Mouse (Mus musculus): ENCODE measurements at regions not wholly inside any gene's neighbourhood (a gene's known extent, or its start where the extent isn't known, plus 50 kb on each side); places are given as distances from the start of the nearest gene placed in this dataset.

DNA sequence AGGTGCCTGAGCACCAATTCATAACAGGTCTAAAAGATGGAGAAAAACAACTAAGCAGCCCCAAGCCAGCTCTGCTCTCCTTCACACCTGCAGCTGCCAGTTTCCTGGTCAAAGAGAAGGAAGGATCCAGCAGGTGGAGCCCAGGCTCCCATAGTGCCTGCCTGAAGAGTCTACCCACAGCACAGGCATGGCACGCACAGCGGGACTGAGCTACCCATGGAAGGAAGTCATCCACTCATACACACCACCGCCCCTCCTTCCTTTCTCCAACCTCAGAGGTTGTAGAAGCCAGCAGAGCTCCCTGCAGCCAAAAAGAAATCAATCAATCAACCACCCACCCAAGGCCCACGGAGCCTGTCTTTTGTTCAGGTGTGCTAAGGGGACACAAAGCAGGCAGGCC, 197.0 kb upstream of the Cadm1 start:
- WGBS: 80% methylated on average over 4 of the region's 4 CpGs
- no peaks in the 10 kb centered on the region for H3K36me3 ChIP-seq (ENCODE audit: control insufficient read depth, insufficient read depth, low read length)
- no peak for DNase-seq (ENCODE audit: extremely low read depth, low read depth, low spot score)
- H3K4me3 ChIP-seq (ENCODE audit: insufficient read depth, low read depth, low read length): no peak overlapping the region
- H3K27me3 ChIP-seq (ENCODE audit: control insufficient read depth, insufficient read depth, low read length): no peaks in the 10 kb centered on the region
- no peaks in the 10 kb centered on the region for H3K79me2 ChIP-seq (ENCODE audit: control insufficient read depth, insufficient read depth, low read length)
- no peak overlapping the region for H3K9ac ChIP-seq (ENCODE audit: low read depth, low read length)
- H3K4me1 ChIP-seq (ENCODE audit: control insufficient read depth, insufficient read depth, low read length): no peaks in the 10 kb centered on the region; the same call in 1 of the 2 replicates
- H3K27ac ChIP-seq (replicated peaks; ENCODE audit: insufficient read depth, low read depth, low read length): no peak overlapping the region
- TF ChIP-seq CTCF (IDR thresholded peaks at IDR 0.05; ENCODE audit: low read depth, low read length) (peak; percentile 16; the same call in 1 of the 2 replicates), POLR2A (IDR thresholded peaks at IDR 0.05; ENCODE audit: extremely low read depth, insufficient read depth, low read length) (no peak)

DNA sequence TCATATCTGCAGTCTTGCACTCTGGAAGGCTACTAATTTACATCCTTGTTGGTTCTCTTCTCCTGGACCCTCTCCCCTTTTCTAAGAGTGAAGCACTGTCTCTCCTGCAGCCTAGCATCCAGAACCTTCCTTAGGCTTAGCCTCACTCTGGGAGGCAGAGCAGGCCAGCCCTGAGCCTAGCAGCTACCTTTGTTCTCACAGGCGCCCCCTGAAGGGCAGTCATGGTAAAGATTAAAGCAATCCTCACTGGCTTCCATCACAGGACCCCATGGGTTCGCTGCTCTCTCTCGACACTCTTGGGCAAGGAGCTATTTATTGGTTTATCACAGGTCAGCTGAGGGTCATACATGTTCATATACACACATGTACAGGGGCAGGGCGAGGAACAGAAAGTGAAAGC, 191.8 kb upstream of the Cadm1 start:
- Histone ChIP-seq H3K36me3 (ENCODE audit: control insufficient read depth, insufficient read depth, low read length) (no peaks in the 10 kb centered on the region), H3K27me3 (ENCODE audit: control insufficient read depth, insufficient read depth, low read length) (no peaks in the 10 kb centered on the region), H3K27ac (replicated peaks; ENCODE audit: insufficient read depth, low read depth, low read length) (no peak overlapping the region), H3K79me2 (ENCODE audit: control insufficient read depth, insufficient read depth, low read length) (no peaks in the 10 kb centered on the region), H3K4me1 (ENCODE audit: control insufficient read depth, insufficient read depth, low read length) (no peaks in the 10 kb centered on the region; the same call in 1 of the 2 replicates), H3K9ac (ENCODE audit: low read depth, low read length) (no peak overlapping the region), H3K4me3 (ENCODE audit: insufficient read depth, low read depth, low read length) (no peak overlapping the region)
- TF ChIP-seq CTCF (IDR thresholded peaks at IDR 0.05; ENCODE audit: low read depth, low read length) (peak; percentile 61), POLR2A (IDR thresholded peaks at IDR 0.05; ENCODE audit: extremely low read depth, insufficient read depth, low read length) (no peak)
- no peak for DNase-seq (ENCODE audit: extremely low read depth, low read depth, low spot score)
- WGBS: 67% methylated on average over 4 of the region's 4 CpGs

DNA sequence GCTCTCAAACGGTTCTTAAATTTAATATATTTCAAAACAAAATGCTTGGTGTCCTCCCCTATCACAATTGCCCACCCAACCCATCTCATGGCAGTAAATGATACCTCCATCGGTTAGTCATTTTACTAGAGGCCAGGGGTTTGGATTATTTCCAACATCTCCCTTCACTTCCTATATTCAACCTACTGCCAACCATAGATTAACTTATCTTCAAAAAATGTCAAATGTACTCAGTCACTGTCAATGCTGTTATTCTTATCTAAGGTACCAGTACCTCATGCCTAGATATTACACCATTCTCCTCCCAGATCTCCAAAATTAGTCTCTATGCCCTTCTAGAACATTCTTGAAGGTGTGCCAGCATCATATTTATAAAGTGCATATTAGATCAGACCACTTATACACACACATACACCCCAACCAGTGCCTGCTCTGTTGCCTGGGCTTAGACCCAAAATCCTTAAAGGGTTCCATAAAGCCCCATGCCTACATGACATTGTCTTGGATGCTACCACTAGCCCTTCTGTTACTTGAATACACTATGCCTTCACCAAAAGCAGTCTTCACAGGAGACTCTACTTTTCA, 183.4 kb upstream of the Cadm1 start:
- no peaks in the 10 kb centered on the region for H3K36me3 ChIP-seq (ENCODE audit: control insufficient read depth, insufficient read depth, low read length)
- WGBS: 88% methylated on average over 2 of the region's 2 CpGs

DNA sequence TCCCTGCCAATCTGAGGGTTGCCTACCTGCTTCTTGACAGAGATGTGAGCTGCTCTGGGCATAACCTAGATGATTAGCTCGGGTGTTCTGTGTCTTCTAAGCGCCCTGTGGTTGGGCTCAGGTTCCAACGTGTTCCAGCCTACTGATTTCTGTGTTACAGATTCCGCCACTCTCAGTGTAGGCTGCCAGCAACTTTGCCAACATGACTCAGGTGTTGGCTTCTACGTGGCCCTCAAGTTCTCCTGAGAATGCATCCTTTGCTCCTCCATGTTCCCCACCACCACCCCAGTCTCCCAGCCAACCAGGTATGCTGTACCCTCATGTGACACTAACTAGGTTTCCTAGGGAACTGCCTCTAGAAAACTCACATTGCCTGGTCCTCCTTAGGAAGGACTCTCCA, 179.7 kb upstream of the Cadm1 start:
- Histone ChIP-seq H3K27me3 (ENCODE audit: control insufficient read depth, insufficient read depth, low read length) (no peaks in the 10 kb centered on the region), H3K36me3 (ENCODE audit: control insufficient read depth, insufficient read depth, low read length) (no peaks in the 10 kb centered on the region), H3K4me1 (ENCODE audit: control insufficient read depth, insufficient read depth, low read length) (no peaks in the 10 kb centered on the region), H3K9ac (ENCODE audit: low read depth, low read length) (no peak overlapping the region), H3K4me3 (ENCODE audit: insufficient read depth, low read depth, low read length) (no peak overlapping the region), H3K79me2 (ENCODE audit: control insufficient read depth, insufficient read depth, low read length) (no peaks in the 10 kb centered on the region), H3K27ac (replicated peaks; ENCODE audit: insufficient read depth, low read depth, low read length) (no peak overlapping the region)
- 86% methylated on average over 5 of the region's 5 CpGs for WGBS
- TF ChIP-seq POLR2A (IDR thresholded peaks at IDR 0.05; ENCODE audit: extremely low read depth, insufficient read depth, low read length) (no peak), CTCF (IDR thresholded peaks at IDR 0.05; ENCODE audit: low read depth, low read length) (no peak)
- DNase-seq (ENCODE audit: extremely low read depth, low read depth, low spot score): no peak

More for the DNA sequence above, 183.4 kb upstream of the Cadm1 start:
- Histone ChIP-seq H3K27ac (replicated peaks; ENCODE audit: insufficient read depth, low read depth, low read length) (no peak overlapping the region), H3K4me1 (ENCODE audit: control insufficient read depth, insufficient read depth, low read length) (no peaks in the 10 kb centered on the region), H3K4me3 (ENCODE audit: insufficient read depth, low read depth, low read length) (no peak overlapping the region), H3K9ac (ENCODE audit: low read depth, low read length) (no peak overlapping the region), H3K27me3 (ENCODE audit: control insufficient read depth, insufficient read depth, low read length) (no peaks in the 10 kb centered on the region), H3K79me2 (ENCODE audit: control insufficient read depth, insufficient read depth, low read length) (no peaks in the 10 kb centered on the region)
- no peak for TF ChIP-seq POLR2A (IDR thresholded peaks at IDR 0.05; ENCODE audit: extremely low read depth, insufficient read depth, low read length)
- no peak for TF ChIP-seq CTCF (IDR thresholded peaks at IDR 0.05; ENCODE audit: low read depth, low read length)
- DNase-seq (ENCODE audit: extremely low read depth, low read depth, low spot score): no peak

DNA sequence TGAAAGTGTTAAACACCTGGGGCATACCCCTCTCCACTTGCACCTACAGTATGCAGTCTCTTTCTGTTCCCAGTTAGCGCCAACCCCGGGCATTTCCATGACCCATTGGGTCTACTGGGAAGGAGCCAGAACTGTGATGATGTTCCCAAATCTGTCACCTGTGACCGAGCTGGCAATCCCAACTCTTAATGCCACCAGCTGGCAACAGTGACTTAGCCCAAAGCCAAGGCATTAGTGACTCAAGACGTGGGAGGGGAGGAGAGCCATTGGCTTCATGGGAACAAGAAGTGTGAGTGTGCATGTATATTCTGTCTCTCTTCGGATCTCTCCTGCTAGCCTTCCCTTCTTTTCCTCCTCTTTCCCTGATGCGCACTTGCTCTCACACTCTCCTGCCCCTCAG, 178.9 kb upstream of the Cadm1 start:
- WGBS: 65% methylated on average over 6 of the region's 6 CpGs
- no peaks in the 10 kb centered on the region for H3K36me3 ChIP-seq (ENCODE audit: control insufficient read depth, insufficient read depth, low read length)
- no peak overlapping the region for H3K4me3 ChIP-seq (ENCODE audit: insufficient read depth, low read depth, low read length)
- H3K27ac ChIP-seq (replicated peaks; ENCODE audit: insufficient read depth, low read depth, low read length): no peak overlapping the region
- no peak for TF ChIP-seq POLR2A (IDR thresholded peaks at IDR 0.05; ENCODE audit: extremely low read depth, insufficient read depth, low read length)
- TF ChIP-seq CTCF (IDR thresholded peaks at IDR 0.05; ENCODE audit: low read depth, low read length): no peak
- H3K4me1 ChIP-seq (ENCODE audit: control insufficient read depth, insufficient read depth, low read length): no peaks in the 10 kb centered on the region
- no peaks in the 10 kb centered on the region for H3K79me2 ChIP-seq (ENCODE audit: control insufficient read depth, insufficient read depth, low read length)
- no peaks in the 10 kb centered on the region for H3K27me3 ChIP-seq (ENCODE audit: control insufficient read depth, insufficient read depth, low read length)
- peak; percentile 72 for DNase-seq (ENCODE audit: extremely low read depth, low read depth, low spot score)
- H3K9ac ChIP-seq (ENCODE audit: low read depth, low read length): no peak overlapping the region

DNA sequence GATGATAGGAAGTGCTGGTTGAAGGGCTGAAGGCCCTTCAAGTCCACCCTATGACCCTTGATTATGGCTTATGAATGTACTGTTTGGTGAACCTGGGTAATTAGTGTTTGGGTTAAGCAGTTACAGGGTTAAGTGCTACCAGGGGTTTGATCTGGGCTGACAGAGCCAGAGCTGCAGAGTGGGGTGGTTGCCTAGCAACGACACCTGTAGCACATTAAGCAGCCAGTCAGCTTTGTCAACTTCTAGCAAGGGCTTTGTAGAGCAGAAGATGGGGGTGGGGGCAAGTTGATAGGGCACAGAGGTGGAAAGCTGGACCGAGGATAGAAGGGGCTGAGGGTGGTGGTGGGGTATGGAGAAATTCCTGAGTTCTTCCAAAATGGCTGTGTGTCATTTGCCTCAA, 177.0 kb upstream of the Cadm1 start:
- Histone ChIP-seq H3K36me3 (ENCODE audit: control insufficient read depth, insufficient read depth, low read length) (no peaks in the 10 kb centered on the region), H3K4me1 (ENCODE audit: control insufficient read depth, insufficient read depth, low read length) (no peaks in the 10 kb centered on the region), H3K4me3 (ENCODE audit: insufficient read depth, low read depth, low read length) (no peak overlapping the region), H3K27ac (replicated peaks; ENCODE audit: insufficient read depth, low read depth, low read length) (no peak overlapping the region), H3K27me3 (ENCODE audit: control insufficient read depth, insufficient read depth, low read length) (no peaks in the 10 kb centered on the region), H3K9ac (ENCODE audit: low read depth, low read length) (no peak overlapping the region), H3K79me2 (ENCODE audit: control insufficient read depth, insufficient read depth, low read length) (no peaks in the 10 kb centered on the region)
- DNase-seq (ENCODE audit: extremely low read depth, low read depth, low spot score): no peak
- WGBS: 77% methylated on average over 2 of the region's 2 CpGs
- TF ChIP-seq CTCF (IDR thresholded peaks at IDR 0.05; ENCODE audit: low read depth, low read length) (no peak), POLR2A (IDR thresholded peaks at IDR 0.05; ENCODE audit: extremely low read depth, insufficient read depth, low read length) (no peak)
